Mouse (Mus musculus): ENCODE measurements around the gene Synj2.

Synj2 gene

GRCm38 (mm10) chr17:5929031-5929430 is 12.0 kb upstream of the Synj2 start:
- in situ Hi-C loops (cut with MboI; ENCODE audit: low pct_unique_long_range_greater_than_20kb in 1 of 2, low sequenced_read_pairs in 2 of 2, unreplicated experiment in 1 of 2): no loop called here

GRCm38 (mm10) chr17:5932161-5932560 is 8.9 kb upstream of the Synj2 start:
- in situ Hi-C loops (cut with MboI; ENCODE audit: low pct_unique_long_range_greater_than_20kb in 1 of 2, low sequenced_read_pairs in 2 of 2, unreplicated experiment in 1 of 2): no loop called here

GRCm38 (mm10) chr17:5934554-5935324 is 6.3 kb upstream of the Synj2 start:
- in situ Hi-C loops (cut with MboI; ENCODE audit: low pct_unique_long_range_greater_than_20kb in 1 of 2, low sequenced_read_pairs in 2 of 2, unreplicated experiment in 1 of 2): no loop called here

- in situ Hi-C loops (cut with MboI; ENCODE audit: low pct_unique_long_range_greater_than_20kb in 1 of 2, low sequenced_read_pairs in 2 of 2, unreplicated experiment in 1 of 2): no loop called here
Observed at GRCm38 (mm10) chr17:5935680-5936079, 5.4 kb upstream of the Synj2 start.

GRCm38 (mm10) chr17:5936276-5936675 is 4.8 kb upstream of the Synj2 start:
- in situ Hi-C loops (cut with MboI; ENCODE audit: low pct_unique_long_range_greater_than_20kb in 1 of 2, low sequenced_read_pairs in 2 of 2, unreplicated experiment in 1 of 2): no loop called here

- in situ Hi-C loops (cut with MboI; ENCODE audit: low pct_unique_long_range_greater_than_20kb in 1 of 2, low sequenced_read_pairs in 2 of 2, unreplicated experiment in 1 of 2): no loop called here
Observed at GRCm38 (mm10) chr17:5937441-5937840, 3.6 kb upstream of the Synj2 start.

- in situ Hi-C loops (cut with MboI; ENCODE audit: low pct_unique_long_range_greater_than_20kb in 1 of 2, low sequenced_read_pairs in 2 of 2, unreplicated experiment in 1 of 2): no loop called here
Observed at GRCm38 (mm10) chr17:5939871-5940270, 1.2 kb upstream of the Synj2 start.

GRCm38 (mm10) chr17:5940792-5941191 is 288 bp upstream of the Synj2 start:
- in situ Hi-C loops (cut with MboI; ENCODE audit: low pct_unique_long_range_greater_than_20kb in 1 of 2, low sequenced_read_pairs in 2 of 2, unreplicated experiment in 1 of 2): no loop called here

- in situ Hi-C loops (cut with MboI; ENCODE audit: low pct_unique_long_range_greater_than_20kb in 1 of 2, low sequenced_read_pairs in 2 of 2, unreplicated experiment in 1 of 2): no loop called here
Observed at GRCm38 (mm10) chr17:5942156-5942555, 1.1 kb downstream of the Synj2 start.

- in situ Hi-C loops (cut with MboI; ENCODE audit: low pct_unique_long_range_greater_than_20kb in 1 of 2, low sequenced_read_pairs in 2 of 2, unreplicated experiment in 1 of 2): no loop called here
Observed at GRCm38 (mm10) chr17:5943053-5943452, 2.0 kb downstream of the Synj2 start.

- in situ Hi-C loops (cut with MboI; ENCODE audit: low pct_unique_long_range_greater_than_20kb in 1 of 2, low sequenced_read_pairs in 2 of 2, unreplicated experiment in 1 of 2): no loop called here
Observed at GRCm38 (mm10) chr17:5947039-5947438, 6.0 kb downstream of the Synj2 start.

- in situ Hi-C loops (cut with MboI; ENCODE audit: low pct_unique_long_range_greater_than_20kb in 1 of 2, low sequenced_read_pairs in 2 of 2, unreplicated experiment in 1 of 2): no loop called here
Observed at GRCm38 (mm10) chr17:5952455-5952854, 11.4 kb downstream of the Synj2 start.

- in situ Hi-C loops (cut with MboI; ENCODE audit: low pct_unique_long_range_greater_than_20kb in 1 of 2, low sequenced_read_pairs in 2 of 2, unreplicated experiment in 1 of 2): no loop called here
Observed at GRCm38 (mm10) chr17:5956350-5957000, 15.4 kb downstream of the Synj2 start.

GRCm38 (mm10) chr17:5957097-5957496 is 16.0 kb downstream of the Synj2 start:
- in situ Hi-C loops (cut with MboI; ENCODE audit: low pct_unique_long_range_greater_than_20kb in 1 of 2, low sequenced_read_pairs in 2 of 2, unreplicated experiment in 1 of 2): no loop called here

- in situ Hi-C loops (cut with MboI; ENCODE audit: low pct_unique_long_range_greater_than_20kb in 1 of 2, low sequenced_read_pairs in 2 of 2, unreplicated experiment in 1 of 2): no loop called here
Observed at GRCm38 (mm10) chr17:5958229-5958628, 17.1 kb downstream of the Synj2 start.

- in situ Hi-C loops (cut with MboI; ENCODE audit: low pct_unique_long_range_greater_than_20kb in 1 of 2, low sequenced_read_pairs in 2 of 2, unreplicated experiment in 1 of 2): no loop called here
Observed at GRCm38 (mm10) chr17:5958636-5959035, 17.6 kb downstream of the Synj2 start.

GRCm38 (mm10) chr17:5959096-5959495 is 18.0 kb downstream of the Synj2 start:
- in situ Hi-C loops (cut with MboI; ENCODE audit: low pct_unique_long_range_greater_than_20kb in 1 of 2, low sequenced_read_pairs in 2 of 2, unreplicated experiment in 1 of 2): no loop called here

- in situ Hi-C loops (cut with MboI; ENCODE audit: low pct_unique_long_range_greater_than_20kb in 1 of 2, low sequenced_read_pairs in 2 of 2, unreplicated experiment in 1 of 2): no loop called here
Observed at GRCm38 (mm10) chr17:5959802-5960201, 18.7 kb downstream of the Synj2 start.

- in situ Hi-C loops (cut with MboI; ENCODE audit: low pct_unique_long_range_greater_than_20kb in 1 of 2, low sequenced_read_pairs in 2 of 2, unreplicated experiment in 1 of 2): no loop called here
Observed at GRCm38 (mm10) chr17:5963766-5964165, 22.7 kb downstream of the Synj2 start.
